Mouse (Mus musculus) heart, embryonic 13.5 days (tissue): Measurements from ENCODE around the gene Spns3. TPM values are rescaled to one million over a fixed set of nuclear protein-coding genes. Genes with fewer than 3 reads are reported as not detected.

Source experiments
- ATAC-seq: fragments of 200-750 bp; cut with Nextera tagmentation; 2 replicates; pipeline ENCODE4 v1.8.0; 2017; ENCODE audit warnings: moderate TSS enrichment; ENCODE audit not compliant: insufficient number of reproducible peaks, low FRiP score, low TSS enrichment; ENCODE audit errors: extremely low read depth
- H3K27ac ChIP-seq: fragments of 300-500 bp; sonication (generic); replicated peaks from 2 replicates; pipeline ENCODE4 v1.5.1; 2015; ENCODE audit warnings: moderate library complexity, mild to moderate bottlenecking, inconsistent platforms
- H3K27me3 ChIP-seq: fragments of 300-500 bp; sonication (generic); replicated peaks from 2 replicates; pipeline ENCODE4 v1.6.1; 2015; ENCODE audit warnings: mild to moderate bottlenecking, inconsistent platforms
- H3K36me3 ChIP-seq: fragments of 300-500 bp; sonication (generic); 2 replicates; pipeline ENCODE4 v1.6.1; 2015; ENCODE audit warnings: mild to moderate bottlenecking, inconsistent platforms
- H3K4me1 ChIP-seq: fragments of 300-500 bp; sonication (generic); 2 replicates; pipeline ENCODE4 v1.6.1; 2015; ENCODE audit warnings: inconsistent platforms
- H3K4me2 ChIP-seq: fragments of 300-500 bp; sonication (generic); 2 replicates; pipeline ENCODE4 v1.6.1; 2015; ENCODE audit warnings: inconsistent platforms, mild to moderate bottlenecking, moderate library complexity
- H3K4me3 ChIP-seq: fragments of 300-500 bp; sonication (generic); 2 replicates; pipeline ENCODE4 v1.5.1; 2015; ENCODE audit warnings: moderate library complexity, mild to moderate bottlenecking, inconsistent platforms
- H3K9ac ChIP-seq: fragments of 300-500 bp; sonication (generic); 2 replicates; pipeline ENCODE4 v1.6.1; 2015; ENCODE audit warnings: inconsistent platforms, mild to moderate bottlenecking, moderate library complexity
- H3K9me3 ChIP-seq: fragments of 300-500 bp; sonication (generic); 2 replicates; pipeline ENCODE4 v1.6.1; 2016; ENCODE audit warnings: inconsistent platforms
- WGBS: fragments of 180-500 bp; shearing (Covaris S2); methylation state at CpG from one replicate; pipeline ENCODE4 v1.1.7; 2015; ENCODE audit warnings: mixed read lengths; 5-methylcytosine and 5-hydroxymethylcytosine counted together
- polyA plus RNA-seq: library from polyadenylated mRNA; unstranded; fragments of >200 nt; fragmentation: Nextera tagmentation; extraction: Ambion mirVana; gene quantifications from 2 replicates; pipeline ENCODE4 v1.2.1, GENCODE M21; 2015

The Spns3 gene
- polyA plus RNA-seq, 1 experiment from 2014 or later = 0.13 TPM

DNA sequence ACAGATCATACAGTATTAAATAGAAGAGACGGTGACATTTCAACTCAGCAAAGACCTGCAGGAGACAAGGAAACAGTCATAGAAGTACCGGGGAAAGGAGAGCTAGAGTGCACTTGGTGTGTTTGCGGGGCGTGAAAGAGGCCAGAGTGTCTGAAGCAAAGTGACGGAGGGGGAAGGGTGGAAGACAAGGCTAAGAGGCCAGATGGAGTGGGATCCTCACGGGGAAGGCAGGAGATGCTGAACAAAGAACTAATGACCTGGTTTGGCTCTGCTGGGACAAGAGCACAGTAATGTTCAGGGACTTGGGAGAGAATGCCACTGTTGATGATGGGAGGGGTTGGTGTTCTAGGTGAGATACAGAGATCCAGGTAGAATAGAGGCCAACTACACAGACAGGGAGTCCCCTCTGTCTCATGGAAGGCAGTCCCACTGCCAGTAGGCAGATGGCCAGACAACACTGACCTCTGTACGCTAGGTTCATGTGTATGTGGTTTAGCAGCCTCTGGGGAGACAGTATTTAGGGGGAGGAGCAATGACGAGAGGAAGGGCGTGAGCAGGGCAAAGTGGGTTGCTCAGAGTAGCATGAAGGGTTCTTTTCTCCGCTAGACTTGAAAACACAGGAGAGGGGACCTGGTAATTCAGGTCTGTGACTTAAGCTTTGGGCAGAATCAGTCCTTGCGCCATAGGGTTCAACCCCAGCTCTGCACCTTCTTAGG lies 84.2 kb downstream of the Spns3 start:
- no peaks in the 10 kb centered on the region for H3K36me3 ChIP-seq
- H3K27ac ChIP-seq = peak overlapping the region; percentile 72
- peaks cover 55% of the 10 kb centered on the region for H3K4me1 ChIP-seq
- H3K4me3 ChIP-seq = no peak overlapping the region
- no peaks in the 10 kb centered on the region for H3K27me3 ChIP-seq
- peak overlapping the region; percentile 12; the same call in 1 of the 2 replicates for H3K9ac ChIP-seq
- WGBS = 54% methylated on average over 11 of the region's 11 CpGs
- peak overlapping the region; percentile 43 for H3K4me2 ChIP-seq
- H3K9me3 ChIP-seq = no peaks in the 10 kb centered on the region
- no peak for ATAC-seq

DNA sequence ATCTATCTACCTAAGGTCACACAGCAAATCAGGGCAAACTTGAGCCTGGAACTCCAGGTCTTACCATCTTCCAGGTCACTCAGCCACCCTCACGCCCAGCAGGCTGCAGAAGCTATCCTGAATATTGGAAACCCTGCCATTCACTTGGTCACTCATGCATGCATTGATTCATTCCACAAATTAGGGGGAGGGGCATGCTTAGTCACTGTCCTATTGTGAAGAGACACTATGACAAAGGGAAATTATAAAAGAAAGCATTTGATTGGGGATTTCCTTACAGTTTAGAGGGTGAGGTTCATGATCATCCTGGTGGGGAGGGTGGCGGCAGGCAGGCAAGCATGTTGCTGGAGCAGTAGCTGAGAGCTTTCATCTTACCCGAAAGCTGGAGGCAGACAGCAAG lies 85.5 kb downstream of the Spns3 start:
- no peak overlapping the region for H3K4me2 ChIP-seq
- no peak overlapping the region for H3K27ac ChIP-seq
- no peak overlapping the region for H3K4me3 ChIP-seq
- H3K27me3 ChIP-seq = no peaks in the 10 kb centered on the region
- no peaks in the 10 kb centered on the region for H3K36me3 ChIP-seq
- H3K9me3 ChIP-seq = no peaks in the 10 kb centered on the region
- no peak for ATAC-seq
- 84% methylated on average over 3 of the region's 3 CpGs for WGBS
- H3K9ac ChIP-seq = no peak overlapping the region
- peaks cover 53% of the 10 kb centered on the region for H3K4me1 ChIP-seq

DNA sequence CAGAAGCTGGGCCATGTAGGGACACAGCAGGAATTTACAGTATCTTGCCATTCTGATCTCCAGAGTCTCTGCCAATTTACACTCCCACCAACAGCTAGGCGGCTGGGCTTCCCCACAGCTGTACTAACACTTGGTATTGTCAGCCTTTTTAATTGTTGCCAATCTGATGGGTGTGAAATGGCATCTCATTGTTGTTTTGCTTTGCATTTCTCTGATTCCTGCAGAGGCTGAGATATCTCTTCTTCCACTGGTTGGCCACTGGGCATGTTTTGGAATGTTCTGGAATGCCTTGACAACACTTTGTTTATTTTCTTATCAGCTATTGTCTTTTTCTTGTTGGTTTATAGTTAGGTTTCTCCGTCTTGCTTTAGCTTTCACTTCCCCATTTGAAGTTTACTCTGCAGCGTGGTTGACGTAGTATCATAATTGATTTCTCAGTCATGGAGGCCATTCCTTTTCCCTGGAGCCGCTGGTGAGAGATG lies 88.8 kb downstream of the Spns3 start:
- no peak overlapping the region for H3K27ac ChIP-seq

GRCm38 (mm10) chr11:72458502-72458901 lies 91.8 kb downstream of the Spns3 start:
- H3K9me3 ChIP-seq = no peaks in the 10 kb centered on the region
- H3K4me3 ChIP-seq = no peak overlapping the region
- H3K27me3 ChIP-seq = no peaks in the 10 kb centered on the region
- WGBS = 20% methylated on average over 3 of the region's 3 CpGs
- H3K4me2 ChIP-seq = peak overlapping the region; percentile 4; the same call in 1 of the 2 replicates
- H3K27ac ChIP-seq = peak overlapping the region; percentile 78
- ATAC-seq = no peak
- peaks cover 31% of the 10 kb centered on the region for H3K4me1 ChIP-seq
- 0 out of 2 replicates have a peak overlapping the region, but pooled peaks have one; percentile 13 for H3K9ac ChIP-seq
- no peaks in the 10 kb centered on the region for H3K36me3 ChIP-seq

More for the DNA sequence above, 88.8 kb downstream of the Spns3 start:
- no peaks in the 10 kb centered on the region for H3K27me3 ChIP-seq
- WGBS = 40% methylated on average over 5 of the region's 5 CpGs
- no peaks in the 10 kb centered on the region for H3K9me3 ChIP-seq
- H3K4me1 ChIP-seq = peaks cover 42% of the 10 kb centered on the region
- no peak overlapping the region for H3K9ac ChIP-seq
- no peaks in the 10 kb centered on the region for H3K36me3 ChIP-seq
- H3K4me3 ChIP-seq = no peak overlapping the region
- no peak for ATAC-seq
- no peak overlapping the region for H3K4me2 ChIP-seq

GRCm38 (mm10) chr11:72457995-72458496 lies 92.3 kb downstream of the Spns3 start:
- H3K4me3 ChIP-seq = no peak overlapping the region
- H3K4me1 ChIP-seq = peaks cover 31% of the 10 kb centered on the region
- no peaks in the 10 kb centered on the region for H3K9me3 ChIP-seq
- 37% methylated on average over 12 of the region's 12 CpGs for whole genome bisulfite sequencing
- peak overlapping the region; percentile 4; the same call in 1 of the 2 replicates for H3K4me2 ChIP-seq
- peak overlapping the region; percentile 78 for H3K27ac ChIP-seq
- no peaks in the 10 kb centered on the region for H3K27me3 ChIP-seq
- H3K36me3 ChIP-seq = no peaks in the 10 kb centered on the region
- ATAC-seq = 0 out of 2 replicates have a peak, but pooled peaks have one; percentile 25
- 0 out of 2 replicates have a peak overlapping the region, but pooled peaks have one; percentile 13 for H3K9ac ChIP-seq

GRCm38 (mm10) chr11:72455694-72456093 lies 94.6 kb downstream of the Spns3 start:
- 78% methylated on average over 5 of the region's 5 CpGs for WGBS
- Histone ChIP-seq H3K4me1 (peaks cover 24% of the 10 kb centered on the region), H3K27ac (no peak overlapping the region)

GRCm38 (mm10) chr11:72453105-72453953 lies 97.0 kb downstream of the Spns3 start:
- peaks cover 44% of the 10 kb centered on the region for H3K36me3 ChIP-seq
- no peak overlapping the region for H3K4me3 ChIP-seq
- 63% methylated on average over 15 of the region's 15 CpGs for WGBS
- H3K27me3 ChIP-seq = no peaks in the 10 kb centered on the region
- no peak for ATAC-seq
- H3K27ac ChIP-seq = no peak overlapping the region
- H3K9ac ChIP-seq = no peak overlapping the region
- peaks cover 13% of the 10 kb centered on the region for H3K4me1 ChIP-seq
- H3K4me2 ChIP-seq = no peak overlapping the region
- H3K9me3 ChIP-seq = no peaks in the 10 kb centered on the region

More at GRCm38 (mm10) chr11:72455694-72456093, 94.6 kb downstream of the Spns3 start:
- Histone ChIP-seq H3K27me3 (no peaks in the 10 kb centered on the region), H3K4me2 (no peak overlapping the region), H3K9ac (0 out of 2 replicates have a peak overlapping the region, but pooled peaks have one; percentile 28), H3K9me3 (no peaks in the 10 kb centered on the region), H3K4me3 (no peak overlapping the region), H3K36me3 (peaks cover 21% of the 10 kb centered on the region)
- ATAC-seq = no peak

GRCm38 (mm10) chr11:72452140-72452665 lies 98.1 kb downstream of the Spns3 start:
- H3K4me2 ChIP-seq = no peak overlapping the region
- no peak for ATAC-seq
- H3K36me3 ChIP-seq = peaks cover 56% of the 10 kb centered on the region
- no peaks in the 10 kb centered on the region for H3K27me3 ChIP-seq
- H3K27ac ChIP-seq = no peak overlapping the region
- no peak overlapping the region for H3K9ac ChIP-seq
- H3K4me3 ChIP-seq = no peak overlapping the region
- peaks cover 2% of the 10 kb centered on the region for H3K4me1 ChIP-seq
- H3K9me3 ChIP-seq = no peaks in the 10 kb centered on the region
- WGBS = 77% methylated on average over 3 of the region's 3 CpGs

DNA sequence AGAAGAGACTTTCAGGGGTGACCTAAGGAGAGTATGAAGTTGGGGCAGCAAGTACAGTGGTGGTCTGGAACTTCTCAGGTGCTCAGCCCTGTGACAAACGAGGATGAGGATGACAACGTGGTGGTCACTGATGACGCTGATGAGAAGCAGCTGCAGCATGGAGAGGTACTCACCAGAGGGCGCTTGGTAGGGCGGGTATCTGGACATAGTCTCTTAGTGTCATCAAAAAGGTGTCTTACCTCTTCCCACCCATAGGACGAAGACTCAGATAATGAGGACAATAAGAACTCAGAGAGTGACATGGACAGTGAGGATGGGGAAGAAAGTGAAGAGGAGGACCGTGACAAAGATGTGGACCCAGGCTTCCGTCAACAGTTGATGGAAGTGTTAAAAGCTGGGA lies 102.8 kb downstream of the Spns3 start:
- ATAC-seq = no peak
- H3K4me3 ChIP-seq = no peak overlapping the region
- no peak overlapping the region for H3K27ac ChIP-seq
- H3K4me2 ChIP-seq = no peak overlapping the region
- 67% methylated on average over 8 of the region's 8 CpGs for WGBS
- no peaks in the 10 kb centered on the region for H3K27me3 ChIP-seq
- H3K4me1 ChIP-seq = peaks cover 5% of the 10 kb centered on the region
- H3K36me3 ChIP-seq = peaks cover 100% of the 10 kb centered on the region
- no peaks in the 10 kb centered on the region for H3K9me3 ChIP-seq
- H3K9ac ChIP-seq = no peak overlapping the region

DNA sequence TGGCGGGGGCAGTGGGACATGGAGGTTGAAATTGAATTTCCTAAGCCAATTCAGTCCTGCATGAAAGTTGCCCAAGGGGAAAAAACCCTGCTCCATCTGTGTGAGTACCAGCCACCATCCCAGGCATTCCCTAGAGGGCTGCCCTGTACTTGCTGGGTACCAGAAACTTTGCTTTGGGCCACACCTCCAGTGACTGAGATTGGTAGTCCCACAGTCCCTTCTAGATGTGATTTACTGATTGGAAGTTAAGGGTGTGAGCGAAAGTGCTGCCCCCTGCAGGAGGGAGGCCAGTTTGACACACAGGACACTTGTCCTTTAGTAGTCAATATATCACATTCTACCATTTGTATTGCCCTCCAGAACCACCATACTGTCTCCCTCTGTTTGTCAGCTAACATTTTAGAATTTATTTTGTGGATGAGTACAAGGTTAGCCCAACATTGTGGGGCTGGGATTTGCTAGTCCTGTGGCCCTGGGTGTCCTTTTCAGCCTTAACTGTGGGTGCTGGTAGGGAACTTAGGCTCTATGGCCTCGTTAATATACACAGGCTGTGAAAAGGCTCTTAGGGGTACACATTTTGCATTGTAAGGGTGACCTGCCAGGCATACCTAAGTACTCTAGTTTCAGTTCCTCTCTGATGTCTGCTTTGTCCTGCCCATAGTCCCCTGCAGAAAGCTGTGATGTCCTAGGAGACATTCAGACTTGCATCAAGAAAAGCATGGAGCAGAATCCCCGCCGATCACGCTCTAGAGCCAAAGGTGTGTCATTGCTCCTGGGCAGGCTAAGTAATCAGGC lies 103.8 kb downstream of the Spns3 start:
- Histone ChIP-seq H3K27ac (no peak overlapping the region), H3K9me3 (no peaks in the 10 kb centered on the region), H3K9ac (no peak overlapping the region), H3K36me3 (peaks cover 93% of the 10 kb centered on the region), H3K4me2 (no peak overlapping the region), H3K27me3 (no peaks in the 10 kb centered on the region), H3K4me3 (no peak overlapping the region), H3K4me1 (peaks cover 14% of the 10 kb centered on the region)
- 87% methylated on average over 6 of the region's 6 CpGs for WGBS
- ATAC-seq = no peak
